Mouse (Mus musculus) embryo, embryonic 10 days (tissue): ENCODE results near the gene Xirp2.
"Not testable (repeated sequence)": the region's sequence is repeated elsewhere in the genome, so short reads cannot be mapped to it uniquely, and the experiment has no call there.

ENCODE experiments used
- DNase-seq: peaks from one replicate; pipeline ENCODE4 v3.0.0-alpha.2; 2015; ENCODE audit warnings: low spot score

The Xirp2 gene

DNA sequence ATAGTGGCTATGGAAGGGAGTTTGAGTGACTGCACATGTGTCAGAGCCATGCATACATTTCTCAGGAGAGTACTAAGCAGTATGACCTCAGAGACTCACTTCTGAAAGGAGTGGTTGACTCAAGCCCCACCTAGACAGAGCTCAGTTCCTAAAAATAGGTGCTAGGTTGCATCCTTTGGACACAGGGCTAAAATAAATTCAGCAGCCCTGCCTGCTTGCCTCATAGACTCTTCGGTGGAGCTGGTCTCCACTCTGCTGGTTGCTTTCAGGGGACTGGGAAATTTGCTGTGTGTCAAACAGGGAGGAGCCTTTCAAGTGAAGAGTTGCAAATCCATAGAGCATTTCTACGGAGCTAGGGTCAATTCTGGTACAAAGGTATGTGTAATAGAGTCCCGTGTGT lies at the start of gene Xirp2:
TSS of gene Xirp2 (plus strand) at position 223 of the 400 bp plus-strand sequence.
- DNase-seq = no peak

DNA sequence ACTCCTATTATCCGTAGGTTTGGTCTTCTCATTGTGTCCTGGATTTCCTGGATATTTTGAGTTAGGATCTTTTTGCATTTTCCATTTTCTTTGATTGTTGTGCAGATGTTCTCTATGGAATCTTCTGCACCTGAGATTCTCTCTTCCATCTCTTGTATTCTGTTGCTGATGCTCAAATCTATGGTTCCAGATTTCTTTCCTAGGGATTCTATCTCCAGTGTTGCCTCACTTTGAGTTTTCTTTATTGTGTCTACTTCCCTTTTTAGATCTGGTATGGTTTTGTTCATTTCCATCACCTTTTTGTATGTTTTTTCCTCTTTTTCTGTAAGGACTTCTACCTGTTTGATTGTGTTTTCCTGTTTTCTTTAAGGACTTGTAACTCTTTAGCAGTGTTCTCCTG lies 32.4 kb upstream of the Xirp2 start, which contains the start of gene Gm21830:
TSS of gene Gm21830 (plus strand) at position 301 of the 400 bp plus-strand sequence.
- not testable (repeated sequence) for DNase-seq

GRCm38 (mm10) chr2:67420853-67421252 lies 24.9 kb upstream of the Xirp2 start:
- DNase-seq = no peak

- DNase-seq = no peak
Observed at GRCm38 (mm10) chr2:67422799-67423198, 23.0 kb upstream of the Xirp2 start.

- DNase-seq = no peak
Observed at GRCm38 (mm10) chr2:67433081-67433480, 12.7 kb upstream of the Xirp2 start, which contains the start of gene Gm26727. Gene Gm26727 (minus strand): TSS chr2:67433181.

GRCm38 (mm10) chr2:67438309-67438708 lies 7.5 kb upstream of the Xirp2 start:
- DNase-seq = no peak

DNA sequence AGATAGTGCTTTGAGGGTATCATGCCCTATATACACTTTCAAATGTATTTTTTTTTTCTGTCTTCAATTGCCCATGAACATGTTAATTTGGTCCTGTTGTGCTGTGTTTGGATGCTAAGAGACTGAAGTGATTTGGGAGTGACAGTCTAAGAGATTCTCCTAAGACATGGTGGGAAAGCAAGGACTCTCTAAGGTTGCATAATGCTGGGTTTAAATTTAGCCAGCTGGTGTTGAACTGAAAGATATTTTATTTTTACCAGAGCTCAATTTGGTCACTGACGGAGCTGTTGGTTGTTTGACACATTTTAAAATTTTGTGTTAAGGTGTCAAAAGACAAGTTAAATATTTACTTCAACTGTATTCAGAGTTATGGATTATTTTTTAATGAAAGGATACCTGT lies 970 bp downstream of the Xirp2 start:
- no peak for DNase-seq

DNA sequence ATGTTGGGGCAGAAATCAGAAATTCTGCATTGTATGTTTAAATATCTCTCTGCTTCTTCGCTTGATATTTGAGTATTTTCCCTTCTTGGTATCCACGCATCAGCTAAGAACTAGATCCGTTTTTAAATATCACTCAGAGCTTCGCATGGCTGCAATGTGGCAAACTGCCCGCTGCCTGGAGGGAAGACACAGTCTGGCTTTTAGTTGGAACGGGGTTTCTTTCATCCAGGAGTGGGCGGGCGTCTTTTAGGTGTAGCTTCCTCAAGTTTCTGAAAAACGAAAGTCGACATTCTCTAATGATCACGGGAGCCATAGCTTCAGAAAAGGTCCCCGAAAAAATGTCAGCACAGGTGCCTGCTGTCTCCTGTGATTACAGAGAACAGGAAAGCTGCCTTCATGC lies 1.4 kb downstream of the Xirp2 start:
- DNase-seq = no peak

GRCm38 (mm10) chr2:67460857-67461256 lies 15.1 kb downstream of the Xirp2 start:
- DNase-seq = no peak

DNA sequence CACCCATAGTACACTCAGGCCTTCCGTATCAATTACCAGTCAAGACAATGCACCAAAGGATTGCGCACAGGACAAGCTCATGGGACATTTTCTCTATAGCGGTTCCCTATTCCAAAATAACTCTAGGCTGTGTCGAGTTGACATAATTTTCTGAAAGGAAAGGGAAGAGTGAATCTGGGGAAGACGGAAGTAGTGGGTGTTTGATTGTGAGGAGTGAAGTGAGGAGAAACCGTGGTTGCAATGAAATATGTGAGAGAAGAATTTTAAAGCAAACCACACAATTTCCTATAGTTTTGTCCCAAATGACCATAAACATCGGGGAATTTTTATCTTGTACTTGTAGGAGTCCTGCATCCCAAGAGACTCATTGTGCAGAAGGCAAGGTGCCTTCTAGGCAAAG lies 21.2 kb downstream of the Xirp2 start:
- no peak for DNase-seq

DNA sequence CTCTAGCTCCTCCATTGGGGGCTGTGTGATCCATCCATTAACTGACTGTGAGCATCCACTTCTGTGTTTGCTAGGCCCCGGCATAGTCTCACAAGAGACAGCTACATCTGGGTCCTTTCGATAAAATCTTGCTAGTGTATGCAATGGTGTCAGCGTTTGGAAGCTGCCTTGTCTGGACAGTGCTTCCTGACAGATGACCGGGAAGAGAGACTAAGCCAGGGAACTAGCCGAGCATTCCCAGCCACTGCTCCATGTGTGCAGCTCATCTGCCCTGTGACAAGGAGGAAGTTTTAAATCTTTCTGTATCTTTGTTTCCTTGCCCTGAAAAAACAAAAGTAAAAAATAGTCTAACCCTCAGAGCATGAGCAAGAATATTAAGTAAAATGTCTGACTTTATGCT lies 24.2 kb downstream of the Xirp2 start:
- not testable (repeated sequence) for DNase-seq

GRCm38 (mm10) chr2:67477753-67478152 lies 32.0 kb downstream of the Xirp2 start:
- peak; percentile 81 for DNase-seq

GRCm38 (mm10) chr2:67481051-67481450 lies 35.2 kb downstream of the Xirp2 start:
- no peak for DNase-seq

- DNase-seq = no peak
Observed at GRCm38 (mm10) chr2:67486721-67487120, 40.9 kb downstream of the Xirp2 start.

GRCm38 (mm10) chr2:67487162-67487561 lies 41.4 kb downstream of the Xirp2 start:
- no peak for DNase-seq

GRCm38 (mm10) chr2:67488465-67489127 lies 42.8 kb downstream of the Xirp2 start:
- DNase-seq = peak; percentile 27

GRCm38 (mm10) chr2:67489128-67489492 lies 43.3 kb downstream of the Xirp2 start:
- peak; percentile 22 for DNase-seq

DNA sequence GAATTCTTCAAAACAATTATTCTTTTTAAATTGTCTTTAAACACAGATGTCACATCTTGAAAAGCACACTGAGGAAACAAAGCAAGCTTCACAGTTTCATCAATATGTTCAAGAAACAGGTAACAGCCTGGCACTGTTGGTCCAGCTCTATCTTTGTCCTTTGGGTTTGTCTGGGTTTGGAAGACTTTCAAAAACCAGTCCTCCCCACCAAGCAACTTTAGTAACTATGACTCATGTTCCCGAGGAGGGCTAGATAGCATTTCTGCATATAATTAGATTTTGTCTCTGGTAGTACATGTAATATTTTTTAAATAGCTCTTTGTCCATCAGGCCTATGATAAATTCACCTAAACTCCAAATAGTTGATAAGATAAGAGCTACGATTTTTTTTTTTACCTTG lies 59.7 kb downstream of the Xirp2 start:
- DNase-seq = no peak

DNA sequence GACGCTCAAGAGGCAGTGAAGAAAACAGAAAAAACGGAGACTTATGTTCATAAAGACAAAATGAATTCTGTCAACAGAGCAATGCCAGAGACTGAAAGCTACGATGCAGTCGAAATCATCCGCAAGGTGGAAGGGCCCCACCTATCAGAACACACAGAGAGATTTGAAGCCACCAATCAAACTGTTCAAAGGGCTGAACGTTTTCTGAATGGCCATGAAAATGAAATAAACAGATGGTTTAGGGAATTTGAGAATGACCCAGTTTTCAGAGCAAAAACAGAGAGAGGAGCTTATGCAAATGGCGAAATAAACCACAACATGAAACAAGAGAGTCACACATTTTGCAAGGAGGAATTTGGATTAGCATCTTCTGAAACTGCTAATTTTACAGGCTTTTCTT lies 70.6 kb downstream of the Xirp2 start:
- DNase-seq = no peak

DNA sequence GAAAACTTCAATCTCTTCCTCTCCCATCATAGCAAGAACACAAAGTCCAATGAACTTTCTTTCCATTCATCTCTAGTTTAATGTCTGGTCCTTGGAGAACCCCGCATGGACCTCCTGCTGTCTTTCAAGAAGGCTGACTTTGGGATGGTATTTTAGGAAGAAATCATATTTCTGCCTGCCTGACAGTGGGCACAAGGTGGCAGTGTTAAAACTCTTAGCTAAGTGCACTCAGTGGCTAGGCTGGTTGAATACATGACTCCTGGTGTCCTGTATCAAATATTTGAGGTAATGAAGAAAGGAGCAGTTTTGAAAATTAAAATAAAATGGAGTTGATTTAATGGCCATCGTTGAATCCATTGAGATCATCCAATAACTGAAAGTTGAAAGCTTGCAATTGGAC lies 89.5 kb downstream of the Xirp2 start:
- DNase-seq = no peak

DNA sequence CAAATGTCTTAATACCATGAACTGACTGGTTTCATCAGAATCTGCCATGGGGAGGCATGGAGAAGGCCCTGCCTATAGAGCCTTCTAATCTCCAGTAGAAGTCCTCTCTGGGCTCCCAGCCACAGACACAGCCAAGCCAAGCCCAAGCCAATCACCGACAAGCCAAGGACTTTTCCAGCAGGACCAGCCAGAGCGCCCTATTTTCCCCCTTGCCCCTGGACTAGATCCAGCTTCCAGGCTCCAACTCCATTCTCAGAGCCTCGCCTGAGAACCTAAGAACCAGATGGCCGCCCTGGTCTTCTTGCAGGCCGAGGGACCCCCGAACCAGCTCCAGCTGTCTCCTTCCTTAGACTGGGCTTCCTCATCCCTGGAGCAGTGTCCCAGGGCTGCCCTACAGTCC lies 93.6 kb downstream of the Xirp2 start:
- no peak for DNase-seq

DNA sequence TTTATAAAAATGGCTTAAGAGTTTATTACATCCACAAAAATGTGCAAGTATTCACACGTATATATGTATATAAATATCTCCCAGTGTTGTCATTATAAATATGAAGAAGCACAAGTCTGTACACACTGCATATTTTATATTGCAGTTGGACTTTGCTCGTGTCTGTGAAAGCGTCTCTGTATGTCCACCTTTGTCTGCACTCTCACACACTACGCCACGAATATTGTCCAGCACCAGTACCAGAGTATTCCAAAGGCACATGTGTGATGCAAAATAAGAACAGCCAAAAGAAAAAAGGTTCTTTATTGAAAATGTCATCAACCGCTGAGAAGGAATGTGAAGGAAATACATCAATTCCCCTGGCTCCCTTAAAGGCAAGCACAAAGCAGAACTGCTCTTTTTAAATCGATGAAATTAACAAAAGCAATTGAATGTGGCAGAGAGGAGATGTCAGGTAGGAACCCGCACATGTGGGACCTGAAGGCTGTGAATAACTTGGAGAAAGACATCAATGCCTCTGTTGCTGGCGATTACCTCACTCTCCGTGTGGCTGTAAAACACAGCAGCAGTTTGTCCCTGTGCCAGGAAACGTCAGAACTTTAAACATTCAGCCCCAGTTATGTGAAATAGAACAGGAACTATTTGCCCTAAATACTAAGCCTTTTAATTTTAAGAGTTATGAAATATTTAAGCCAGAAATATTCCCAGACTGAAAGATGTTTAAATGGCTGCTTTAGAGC lies 96.3 kb downstream of the Xirp2 start:
- DNase-seq = no peak

DNA sequence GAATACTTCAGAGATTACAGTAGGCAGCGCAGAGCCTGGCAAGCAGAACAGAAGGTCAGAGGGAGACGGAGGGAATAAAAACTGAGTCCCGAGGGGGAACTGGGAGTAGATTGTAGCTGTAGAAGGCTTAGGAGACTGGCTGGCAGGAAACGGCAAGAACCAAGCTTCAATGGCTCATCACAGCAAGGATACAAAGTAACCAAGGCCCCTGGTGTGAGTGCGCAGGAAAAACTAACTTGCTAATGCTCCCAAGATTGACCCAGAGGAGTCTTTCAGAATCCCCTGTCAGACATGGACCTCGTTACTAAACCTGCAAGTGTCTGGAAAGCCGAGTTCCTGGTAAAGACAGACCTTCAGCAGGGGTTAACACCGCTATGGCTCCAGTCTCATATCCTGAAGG lies 98.6 kb downstream of the Xirp2 start:
- DNase-seq = no peak
